Mouse (Mus musculus): ENCODE measurements around the gene Itpr2. TPM values are rescaled to one million over a fixed set of nuclear protein-coding genes. Genes with fewer than 3 reads are reported as not detected.
A peak's percentile ranks its signal among the peaks of the same experiment; 100 is the strongest.

Itpr2 gene
- polyA plus RNA-seq, 1 experiment from 2014 or later: 3.3 TPM

- Histone ChIP-seq H3K4me3 (ENCODE audit: low read depth, low read length) (no peak overlapping the region), H3K9me3 (replicated peaks; ENCODE audit: control insufficient read depth, low read length) (no peaks in the 10 kb centered on the region), H3K27ac (replicated peaks; ENCODE audit: low read depth, low read length) (no peak overlapping the region), H3K4me2 (ENCODE audit: low read depth, low read length) (no peak overlapping the region), H3K9ac (replicated peaks; ENCODE audit: low read length) (no peak overlapping the region), H3K27me3 (ENCODE audit: control insufficient read depth, insufficient read depth, low read length) (no peaks in the 10 kb centered on the region), H3K4me1 (ENCODE audit: control insufficient read depth, insufficient read depth, low read length) (no peaks in the 10 kb centered on the region), H3K36me3 (replicated peaks; ENCODE audit: control insufficient read depth, insufficient read depth, low read depth, low read length) (no peaks in the 10 kb centered on the region)
- DNase-seq (ENCODE audit: low spot score) (no peak), ATAC-seq (replicated peaks; ENCODE audit: insufficient number of reproducible peaks, low FRiP score, low TSS enrichment, low read depth) (no peak)
These were observed 203.3 kb downstream of the Itpr2 start for GRCm38 (mm10) chr6:146298712-146299111.

- DNase-seq (ENCODE audit: low spot score): no peak
- no peak for ATAC-seq (replicated peaks; ENCODE audit: insufficient number of reproducible peaks, low FRiP score, low TSS enrichment, low read depth)
- Histone ChIP-seq H3K9me3 (replicated peaks; ENCODE audit: control insufficient read depth, low read length) (no peaks in the 10 kb centered on the region), H3K9ac (replicated peaks; ENCODE audit: low read length) (no peak overlapping the region), H3K27me3 (ENCODE audit: control insufficient read depth, insufficient read depth, low read length) (no peaks in the 10 kb centered on the region), H3K4me1 (ENCODE audit: control insufficient read depth, insufficient read depth, low read length) (no peaks in the 10 kb centered on the region), H3K4me3 (ENCODE audit: low read depth, low read length) (no peak overlapping the region), H3K4me2 (ENCODE audit: low read depth, low read length) (no peak overlapping the region), H3K27ac (replicated peaks; ENCODE audit: low read depth, low read length) (no peak overlapping the region), H3K36me3 (replicated peaks; ENCODE audit: control insufficient read depth, insufficient read depth, low read depth, low read length) (no peaks in the 10 kb centered on the region)
- 91% methylated on average over 10 of the region's 10 CpGs for WGBS
These were observed 211.0 kb downstream of the Itpr2 start for GRCm38 (mm10) chr6:146291036-146291435.

GRCm38 (mm10) chr6:146289801-146290200, 212.2 kb downstream of the Itpr2 start:
- Histone ChIP-seq H3K4me1 (ENCODE audit: control insufficient read depth, insufficient read depth, low read length) (no peaks in the 10 kb centered on the region), H3K36me3 (replicated peaks; ENCODE audit: control insufficient read depth, insufficient read depth, low read depth, low read length) (no peaks in the 10 kb centered on the region), H3K27me3 (ENCODE audit: control insufficient read depth, insufficient read depth, low read length) (no peaks in the 10 kb centered on the region), H3K9ac (replicated peaks; ENCODE audit: low read length) (no peak overlapping the region), H3K4me3 (ENCODE audit: low read depth, low read length) (no peak overlapping the region), H3K4me2 (ENCODE audit: low read depth, low read length) (no peak overlapping the region), H3K9me3 (replicated peaks; ENCODE audit: control insufficient read depth, low read length) (no peaks in the 10 kb centered on the region), H3K27ac (replicated peaks; ENCODE audit: low read depth, low read length) (no peak overlapping the region)
- ATAC-seq (replicated peaks; ENCODE audit: insufficient number of reproducible peaks, low FRiP score, low TSS enrichment, low read depth) (peak; percentile 65; the same call in 1 of the 2 replicates), DNase-seq (ENCODE audit: low spot score) (peak; percentile 30)
- 48% methylated on average over 10 of the region's 10 CpGs for WGBS

- H3K36me3 ChIP-seq (replicated peaks; ENCODE audit: control insufficient read depth, insufficient read depth, low read depth, low read length): no peaks in the 10 kb centered on the region
- H3K9me3 ChIP-seq (replicated peaks; ENCODE audit: control insufficient read depth, low read length): no peaks in the 10 kb centered on the region
- no peaks in the 10 kb centered on the region for H3K4me1 ChIP-seq (ENCODE audit: control insufficient read depth, insufficient read depth, low read length)
- 88% methylated on average over 5 of the region's 5 CpGs for WGBS
- no peak for ATAC-seq (replicated peaks; ENCODE audit: insufficient number of reproducible peaks, low FRiP score, low TSS enrichment, low read depth)
- DNase-seq (ENCODE audit: low spot score): no peak
- no peaks in the 10 kb centered on the region for H3K27me3 ChIP-seq (ENCODE audit: control insufficient read depth, insufficient read depth, low read length)
- H3K4me3 ChIP-seq (ENCODE audit: low read depth, low read length): no peak overlapping the region
- no peak overlapping the region for H3K27ac ChIP-seq (replicated peaks; ENCODE audit: low read depth, low read length)
- no peak overlapping the region for H3K4me2 ChIP-seq (ENCODE audit: low read depth, low read length)
- H3K9ac ChIP-seq (replicated peaks; ENCODE audit: low read length): no peak overlapping the region
These were observed 213.8 kb downstream of the Itpr2 start for GRCm38 (mm10) chr6:146288266-146288665.

- no peaks in the 10 kb centered on the region for H3K4me1 ChIP-seq (ENCODE audit: control insufficient read depth, insufficient read depth, low read length)
- ATAC-seq (replicated peaks; ENCODE audit: insufficient number of reproducible peaks, low FRiP score, low TSS enrichment, low read depth) (no peak), DNase-seq (ENCODE audit: low spot score) (no peak)
- H3K27me3 ChIP-seq (ENCODE audit: control insufficient read depth, insufficient read depth, low read length): no peaks in the 10 kb centered on the region
- H3K9ac ChIP-seq (replicated peaks; ENCODE audit: low read length): no peak overlapping the region
- no peak overlapping the region for H3K4me3 ChIP-seq (ENCODE audit: low read depth, low read length)
- no peaks in the 10 kb centered on the region for H3K9me3 ChIP-seq (replicated peaks; ENCODE audit: control insufficient read depth, low read length)
- no peaks in the 10 kb centered on the region for H3K36me3 ChIP-seq (replicated peaks; ENCODE audit: control insufficient read depth, insufficient read depth, low read depth, low read length)
- WGBS: 90% methylated on average over 11 of the region's 11 CpGs
- H3K27ac ChIP-seq (replicated peaks; ENCODE audit: low read depth, low read length): no peak overlapping the region
- no peak overlapping the region for H3K4me2 ChIP-seq (ENCODE audit: low read depth, low read length)
These were observed 217.0 kb downstream of the Itpr2 start for GRCm38 (mm10) chr6:146284921-146285565.

GRCm38 (mm10) chr6:146283981-146284380, 218.0 kb downstream of the Itpr2 start:
- H3K4me2 ChIP-seq (ENCODE audit: low read depth, low read length): no peak overlapping the region
- DNase-seq (ENCODE audit: low spot score) (no peak), ATAC-seq (replicated peaks; ENCODE audit: insufficient number of reproducible peaks, low FRiP score, low TSS enrichment, low read depth) (no peak)
- 82% methylated on average over 7 of the region's 7 CpGs for WGBS
- H3K36me3 ChIP-seq (replicated peaks; ENCODE audit: control insufficient read depth, insufficient read depth, low read depth, low read length): no peaks in the 10 kb centered on the region
- H3K27ac ChIP-seq (replicated peaks; ENCODE audit: low read depth, low read length): no peak overlapping the region
- H3K27me3 ChIP-seq (ENCODE audit: control insufficient read depth, insufficient read depth, low read length): no peaks in the 10 kb centered on the region
- no peak overlapping the region for H3K9ac ChIP-seq (replicated peaks; ENCODE audit: low read length)
- H3K9me3 ChIP-seq (replicated peaks; ENCODE audit: control insufficient read depth, low read length): no peaks in the 10 kb centered on the region
- no peak overlapping the region for H3K4me3 ChIP-seq (ENCODE audit: low read depth, low read length)
- H3K4me1 ChIP-seq (ENCODE audit: control insufficient read depth, insufficient read depth, low read length): no peaks in the 10 kb centered on the region

- Histone ChIP-seq H3K36me3 (replicated peaks; ENCODE audit: control insufficient read depth, insufficient read depth, low read depth, low read length) (no peaks in the 10 kb centered on the region), H3K4me1 (ENCODE audit: control insufficient read depth, insufficient read depth, low read length) (no peaks in the 10 kb centered on the region), H3K27ac (replicated peaks; ENCODE audit: low read depth, low read length) (no peak overlapping the region), H3K4me3 (ENCODE audit: low read depth, low read length) (no peak overlapping the region), H3K4me2 (ENCODE audit: low read depth, low read length) (no peak overlapping the region), H3K9ac (replicated peaks; ENCODE audit: low read length) (no peak overlapping the region), H3K27me3 (ENCODE audit: control insufficient read depth, insufficient read depth, low read length) (no peaks in the 10 kb centered on the region), H3K9me3 (replicated peaks; ENCODE audit: control insufficient read depth, low read length) (no peaks in the 10 kb centered on the region)
- DNase-seq (ENCODE audit: low spot score) (no peak), ATAC-seq (replicated peaks; ENCODE audit: insufficient number of reproducible peaks, low FRiP score, low TSS enrichment, low read depth) (no peak)
- 75% methylated on average over 7 of the region's 7 CpGs for WGBS
These were observed 219.9 kb downstream of the Itpr2 start for GRCm38 (mm10) chr6:146282061-146282659.

- DNase-seq (ENCODE audit: low spot score) (no peak), ATAC-seq (replicated peaks; ENCODE audit: insufficient number of reproducible peaks, low FRiP score, low TSS enrichment, low read depth) (no peak)
- H3K36me3 ChIP-seq (replicated peaks; ENCODE audit: control insufficient read depth, insufficient read depth, low read depth, low read length): no peaks in the 10 kb centered on the region
- WGBS: 91% methylated on average over 24 of the region's 24 CpGs
- H3K27ac ChIP-seq (replicated peaks; ENCODE audit: low read depth, low read length): no peak overlapping the region
- no peak overlapping the region for H3K4me2 ChIP-seq (ENCODE audit: low read depth, low read length)
- H3K9me3 ChIP-seq (replicated peaks; ENCODE audit: control insufficient read depth, low read length): no peaks in the 10 kb centered on the region
- no peaks in the 10 kb centered on the region for H3K4me1 ChIP-seq (ENCODE audit: control insufficient read depth, insufficient read depth, low read length)
- no peak overlapping the region for H3K4me3 ChIP-seq (ENCODE audit: low read depth, low read length)
- no peak overlapping the region for H3K9ac ChIP-seq (replicated peaks; ENCODE audit: low read length)
- H3K27me3 ChIP-seq (ENCODE audit: control insufficient read depth, insufficient read depth, low read length): no peaks in the 10 kb centered on the region
These were observed 220.7 kb downstream of the Itpr2 start for GRCm38 (mm10) chr6:146281176-146281899.
